Comparison of ENCODE assay signal across 20 mouse cellular contexts in the genomic region with DNA sequence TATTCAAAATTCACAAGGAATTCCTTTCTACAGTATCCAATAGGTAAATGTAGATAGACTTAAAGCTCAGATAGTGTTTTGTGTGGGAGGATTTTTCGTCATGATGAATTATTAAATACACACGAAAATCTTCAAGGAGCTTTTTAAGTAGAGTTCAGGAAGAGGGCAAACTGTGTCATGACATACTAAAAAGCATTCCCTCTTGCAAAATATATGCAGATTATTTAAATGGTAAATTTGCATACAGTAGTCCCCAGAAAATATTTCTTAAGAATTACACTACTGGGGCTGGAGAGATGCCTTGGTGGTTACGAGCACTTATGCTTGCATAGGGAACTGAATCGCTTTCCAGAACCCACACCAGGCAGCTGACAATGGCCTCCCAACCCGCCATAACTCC.
DNase-seq lines count a peak whose midpoint lies in the region; ATAC-seq and TF ChIP-seq lines count a peak whose summit lies in the region.
"Had no signal": no experiment of that assay in that cellular context is flagged by ENCODE, and none has a peak within 500 bp of the region (broad histone marks: within the 10 kb centered on the region; RNA-seq: fewer than 3 reads in every experiment).

No protein-coding gene starts in this region.

- H3K4me1 ChIP-seq in forebrain, embryonic 15.5 days = no peaks in the 10 kb centered on the region
- no peaks in the 10 kb centered on the region for H3K4me1 ChIP-seq in forebrain, embryonic 14.5 days (ENCODE audit: control insufficient read depth, insufficient read depth, low read length)
- H3K4me1 ChIP-seq in forebrain, embryonic 16.5 days (replicated peaks; ENCODE audit: control insufficient read depth, insufficient read depth, low read length) = no peaks in the 10 kb centered on the region
- H3K4me1 ChIP-seq in forebrain, embryonic 12.5 days = no peaks in the 10 kb centered on the region
- H3K4me1 ChIP-seq in forebrain, postnatal 0 days (ENCODE audit: insufficient read depth) = no peaks in the 10 kb centered on the region
- H3K4me1 ChIP-seq in forebrain, embryonic 11.5 days (replicated peaks; ENCODE audit: control insufficient read depth, insufficient read depth, low read length) = no peaks in the 10 kb centered on the region

- no peak overlapping the region for H3K9ac ChIP-seq in forebrain, embryonic 15.5 days (replicated peaks)
- H3K9ac ChIP-seq in forebrain, embryonic 14.5 days (ENCODE audit: low read length) = no peak overlapping the region
- H3K9ac ChIP-seq in forebrain, embryonic 16.5 days (replicated peaks; ENCODE audit: low read depth, low read length) = no peak overlapping the region
- no peak overlapping the region for H3K9ac ChIP-seq in forebrain, embryonic 12.5 days
- H3K9ac ChIP-seq in forebrain, postnatal 0 days = no peak overlapping the region
- H3K9ac ChIP-seq in forebrain, embryonic 11.5 days (ENCODE audit: low read length) = no peak overlapping the region

- no peaks in the 10 kb centered on the region for H3K27me3 ChIP-seq in forebrain, embryonic 15.5 days
- no peaks in the 10 kb centered on the region for H3K27me3 ChIP-seq in forebrain, embryonic 14.5 days (replicated peaks; ENCODE audit: control insufficient read depth, insufficient read depth, low read length)
- H3K27me3 ChIP-seq in forebrain, embryonic 16.5 days (replicated peaks; ENCODE audit: control insufficient read depth, insufficient read depth, low read length) = no peaks in the 10 kb centered on the region
- no peaks in the 10 kb centered on the region for H3K27me3 ChIP-seq in forebrain, embryonic 12.5 days
- H3K27me3 ChIP-seq in forebrain, postnatal 0 days (ENCODE audit: insufficient read depth, low read length) = no peaks in the 10 kb centered on the region
- no peaks in the 10 kb centered on the region for H3K27me3 ChIP-seq in forebrain, embryonic 11.5 days (ENCODE audit: control insufficient read depth, insufficient read depth, low read length)
- H3K27me3 ChIP-seq: CH12.LX had no signal

- no peak for DNase-seq in forebrain, embryonic 14.5 days (ENCODE audit: low spot score)
- no peak for DNase-seq in forebrain, postnatal 0 days
- no peak for DNase-seq in forebrain, embryonic 11.5 days (ENCODE audit: low spot score)
- DNase-seq: adrenal gland, adult 2 months; adrenal gland, adult 8-10 months; adrenal gland, postnatal 10 days; adrenal gland, postnatal 14 days; adrenal gland, postnatal 25 days; adrenal gland, postnatal 36 days; B cell, adult 2 months; cerebellum, adult 11 months; cerebellum, adult 11-12 months had no signal

- 0 out of 2 replicates have a peak, but pooled peaks have one; percentile 23 for ATAC-seq in forebrain, embryonic 15.5 days (replicated peaks)
- no peak for ATAC-seq in forebrain, embryonic 14.5 days
- ATAC-seq in forebrain, embryonic 16.5 days = peak; percentile 58; the same call in 1 of the 2 replicates
- ATAC-seq in forebrain, embryonic 12.5 days (ENCODE audit: low FRiP score) = no peak
- peak; percentile 78; the same call in 1 of the 2 replicates for ATAC-seq in forebrain, postnatal 0 days
- no peak for ATAC-seq in forebrain, embryonic 11.5 days (replicated peaks; ENCODE audit: low FRiP score)
- ATAC-seq: activated CD4-positive, CD25-positive, alpha-beta regulatory T cell, adult 4 months; CD4-positive, CD25-positive, alpha-beta regulatory T cell, adult 4 months; Patski had no signal

- no peak overlapping the region for H3K4me3 ChIP-seq in forebrain, embryonic 15.5 days
- no peak overlapping the region for H3K4me3 ChIP-seq in forebrain, embryonic 14.5 days (ENCODE audit: low read depth, low read length)
- H3K4me3 ChIP-seq in forebrain, embryonic 16.5 days (replicated peaks; ENCODE audit: low read length) = no peak overlapping the region
- no peak overlapping the region for H3K4me3 ChIP-seq in forebrain, embryonic 12.5 days (replicated peaks)
- H3K4me3 ChIP-seq in forebrain, postnatal 0 days (ENCODE audit: low read depth, low read length) = no peak overlapping the region
- H3K4me3 ChIP-seq in forebrain, embryonic 11.5 days (ENCODE audit: low read depth, low read length) = no peak overlapping the region

- no peaks in the 10 kb centered on the region for H3K9me3 ChIP-seq in forebrain, embryonic 15.5 days
- no peaks in the 10 kb centered on the region for H3K9me3 ChIP-seq in forebrain, embryonic 14.5 days (replicated peaks; ENCODE audit: control insufficient read depth, low read length)
- no peaks in the 10 kb centered on the region for H3K9me3 ChIP-seq in forebrain, embryonic 16.5 days (ENCODE audit: control insufficient read depth, low read length)
- H3K9me3 ChIP-seq in forebrain, embryonic 12.5 days = no peaks in the 10 kb centered on the region
- H3K9me3 ChIP-seq in forebrain, postnatal 0 days (ENCODE audit: low read length) = no peaks in the 10 kb centered on the region
- no peaks in the 10 kb centered on the region for H3K9me3 ChIP-seq in forebrain, embryonic 11.5 days (ENCODE audit: control insufficient read depth, low read length)
- H3K9me3 ChIP-seq: G1E had no signal

- no peak overlapping the region for H3K4me2 ChIP-seq in forebrain, embryonic 15.5 days (replicated peaks)
- no peak overlapping the region for H3K4me2 ChIP-seq in forebrain, embryonic 14.5 days (ENCODE audit: low read length)
- no peak overlapping the region for H3K4me2 ChIP-seq in forebrain, embryonic 16.5 days (ENCODE audit: low read length)
- no peak overlapping the region for H3K4me2 ChIP-seq in forebrain, embryonic 12.5 days
- H3K4me2 ChIP-seq in forebrain, postnatal 0 days (ENCODE audit: low read depth) = no peak overlapping the region
- no peak overlapping the region for H3K4me2 ChIP-seq in forebrain, embryonic 11.5 days (ENCODE audit: low read depth, low read length, severe bottlenecking)

- H3K36me3 ChIP-seq in forebrain, embryonic 15.5 days = no peaks in the 10 kb centered on the region
- H3K36me3 ChIP-seq in forebrain, embryonic 14.5 days (ENCODE audit: control insufficient read depth, insufficient read depth, low read length) = no peaks in the 10 kb centered on the region
- H3K36me3 ChIP-seq in forebrain, embryonic 16.5 days (ENCODE audit: control insufficient read depth, insufficient read depth) = no peaks in the 10 kb centered on the region
- H3K36me3 ChIP-seq in forebrain, embryonic 12.5 days (replicated peaks) = no peaks in the 10 kb centered on the region
- H3K36me3 ChIP-seq in forebrain, postnatal 0 days (ENCODE audit: insufficient read depth) = no peaks in the 10 kb centered on the region
- no peaks in the 10 kb centered on the region for H3K36me3 ChIP-seq in forebrain, embryonic 11.5 days (ENCODE audit: control insufficient read depth, insufficient read depth, low read length)
- H3K36me3 ChIP-seq: G1E had no signal

- WGBS in forebrain, embryonic 15.5 days = 93% methylated on average over 5 of the region's 5 CpGs
- 91% methylated on average over 5 of the region's 5 CpGs for WGBS in forebrain, embryonic 14.5 days
- WGBS in forebrain, embryonic 16.5 days = 89% methylated on average over 5 of the region's 5 CpGs
- 92% methylated on average over 5 of the region's 5 CpGs for WGBS in forebrain, embryonic 12.5 days
- 81% methylated on average over 5 of the region's 5 CpGs for WGBS in forebrain, postnatal 0 days
- 91% methylated on average over 5 of the region's 5 CpGs for WGBS in forebrain, embryonic 11.5 days

- no peak overlapping the region for H3K27ac ChIP-seq in forebrain, embryonic 15.5 days (replicated peaks)
- H3K27ac ChIP-seq in forebrain, embryonic 14.5 days (ENCODE audit: low read depth, low read length) = no peak overlapping the region
- H3K27ac ChIP-seq in forebrain, embryonic 16.5 days (ENCODE audit: low read length) = no peak overlapping the region
- H3K27ac ChIP-seq in forebrain, embryonic 12.5 days = no peak overlapping the region
- no peak overlapping the region for H3K27ac ChIP-seq in forebrain, postnatal 0 days (ENCODE audit: low read depth, low read length)
- no peak overlapping the region for H3K27ac ChIP-seq in forebrain, embryonic 11.5 days (ENCODE audit: low read depth, low read length)

- TF ChIP-seq CTCF in forebrain, postnatal 0 days (IDR thresholded peaks at IDR 0.05; ENCODE audit: low read depth) = no peak

Comparison
In these comparisons a context has a peak if more than half of its experiments do, and no peak if none do; other contexts are left out.
1. ATAC-seq: peak in forebrain, embryonic 15.5 days (single experiment), forebrain, embryonic 16.5 days (single experiment) and forebrain, postnatal 0 days (single experiment); none in forebrain, embryonic 14.5 days (single experiment), forebrain, embryonic 12.5 days (single experiment) and forebrain, embryonic 11.5 days (single experiment).